Mouse (Mus musculus) lung, postnatal 0 days (tissue): ENCODE measurements at regions not wholly inside any gene's neighbourhood (a gene's known extent, or its start where the extent isn't known, plus 50 kb on each side); places are given as distances from the start of the nearest gene placed in this dataset.
A peak's percentile ranks its signal among the peaks of the same experiment; 100 is the strongest.

Experiments
- ATAC-seq: fragments of 200-750 bp; cut with Nextera tagmentation; 2 replicates; pipeline ENCODE4 v1.8.0; 2017; ENCODE audit warnings: moderate library complexity
- DNase-seq: peaks from one replicate; pipeline ENCODE4 v3.0.0-alpha.2; 2016; ENCODE audit warnings: low spot score
- H3K27ac ChIP-seq: fragments of 300-500 bp; sonication (generic); 2 replicates; pipeline ENCODE4 v1.5.1; 2014; ENCODE audit warnings: antibody characterized with exemption, mild to moderate bottlenecking, low read length, mixed read lengths
- H3K27me3 ChIP-seq: fragments of 300-500 bp; sonication (generic); replicated peaks from 2 replicates; pipeline ENCODE4 v1.6.1; 2014; ENCODE audit warnings: low read length, mixed read lengths; ENCODE audit not compliant: insufficient read depth
- H3K36me3 ChIP-seq: fragments of 300-500 bp; sonication (generic); 2 replicates; pipeline ENCODE4 v1.6.1; 2014; ENCODE audit warnings: low read length, mixed read lengths; ENCODE audit not compliant: insufficient read depth
- H3K4me1 ChIP-seq: fragments of 300-500 bp; sonication (generic); 2 replicates; pipeline ENCODE4 v1.6.1; 2014; ENCODE audit warnings: antibody characterized with exemption, low read depth, low read length, mixed read lengths; ENCODE audit not compliant: insufficient read depth
- H3K4me2 ChIP-seq: fragments of 300-500 bp; sonication (generic); replicated peaks from 2 replicates; pipeline ENCODE4 v1.6.1; 2014; ENCODE audit warnings: low read depth, mild to moderate bottlenecking, low read length, moderate library complexity, mixed read lengths
- H3K4me3 ChIP-seq: fragments of 300-500 bp; sonication (generic); 2 replicates; pipeline ENCODE4 v1.5.1; 2014; ENCODE audit warnings: low read depth, low read length
- H3K9ac ChIP-seq: fragments of 300-500 bp; sonication (generic); replicated peaks from 2 replicates; pipeline ENCODE4 v1.6.1; 2014; ENCODE audit warnings: low read depth, mild to moderate bottlenecking
- H3K9me3 ChIP-seq: fragments of 300-500 bp; sonication (generic); 2 replicates; pipeline ENCODE4 v1.6.1; 2016; ENCODE audit warnings: low read length, mixed read lengths
- CTCF ChIP-seq: IDR thresholded peaks from 2 replicates; pipeline ENCODE4 v1.5.1; 2016; ENCODE audit warnings: antibody characterized with exemption, mild to moderate bottlenecking
- EP300 ChIP-seq: IDR thresholded peaks from 2 replicates; pipeline ENCODE4 v1.6.1; 2016; ENCODE audit warnings: antibody characterized with exemption, mild to moderate bottlenecking, control low read depth
- WGBS: fragments of 180-500 bp; shearing (Covaris S2); extraction: QIAGEN DNeasy Blood & Tissue Kit; methylation state at CpG from one replicate; pipeline ENCODE4 v1.1.7; 2014; 5-methylcytosine and 5-hydroxymethylcytosine counted together

GRCm38 (mm10) chr13:113489951-113490822, 128.2 kb downstream of the Snx18 start:
- WGBS = 39% methylated on average over 6 of the region's 6 CpGs
- Histone ChIP-seq H3K36me3 (no peaks in the 10 kb centered on the region), H3K4me2 (no peak overlapping the region), H3K9ac (no peak overlapping the region), H3K27ac (no peak overlapping the region), H3K4me3 (no peak overlapping the region), H3K9me3 (0 out of 2 replicates have a peak, but pooled peaks cover 2% of the 10 kb centered on the region), H3K27me3 (no peaks in the 10 kb centered on the region), H3K4me1 (no peaks in the 10 kb centered on the region; the same call in 1 of the 2 replicates)
- TF ChIP-seq EP300 (no peak), CTCF (0 out of 2 replicates have a peak, but pooled peaks have one; percentile 3)
- DNase-seq (peak; percentile 56), ATAC-seq (peak; percentile 77)

GRCm38 (mm10) chr13:113486368-113486955, 131.9 kb downstream of the Snx18 start:
- DNase-seq = peak; percentile 41
- Histone ChIP-seq H3K36me3 (no peaks in the 10 kb centered on the region), H3K27ac (no peak overlapping the region), H3K4me2 (no peak overlapping the region), H3K4me1 (peaks cover 4% of the 10 kb centered on the region; the same call in 1 of the 2 replicates), H3K27me3 (no peaks in the 10 kb centered on the region), H3K4me3 (no peak overlapping the region), H3K9me3 (0 out of 2 replicates have a peak, but pooled peaks cover 2% of the 10 kb centered on the region), H3K9ac (no peak overlapping the region)
- ATAC-seq = no peak
- WGBS = 63% methylated on average over 6 of the region's 6 CpGs
- no peak for TF ChIP-seq CTCF
- TF ChIP-seq EP300 = no peak

GRCm38 (mm10) chr13:113485511-113485910, 132.9 kb downstream of the Snx18 start:
- Histone ChIP-seq H3K4me1 (peaks cover 4% of the 10 kb centered on the region; the same call in 1 of the 2 replicates), H3K36me3 (no peaks in the 10 kb centered on the region), H3K4me2 (no peak overlapping the region), H3K27ac (no peak overlapping the region), H3K4me3 (no peak overlapping the region), H3K9me3 (0 out of 2 replicates have a peak, but pooled peaks cover 2% of the 10 kb centered on the region), H3K9ac (no peak overlapping the region), H3K27me3 (no peaks in the 10 kb centered on the region)
- DNase-seq (peak; percentile 65), ATAC-seq (peak; percentile 51)
- 60% methylated on average over 7 of the region's 7 CpGs for WGBS
- no peak for TF ChIP-seq CTCF
- peak; percentile 61; the same call in 1 of the 2 replicates for TF ChIP-seq EP300

GRCm38 (mm10) chr13:113484159-113484762, 134.1 kb downstream of the Snx18 start:
- H3K27ac ChIP-seq = no peak overlapping the region
- H3K4me3 ChIP-seq = no peak overlapping the region
- WGBS = 28% methylated on average over 10 of the region's 10 CpGs
- no peaks in the 10 kb centered on the region for H3K36me3 ChIP-seq
- TF ChIP-seq CTCF (no peak), EP300 (peak; percentile 86)
- ATAC-seq (peak; percentile 69), DNase-seq (peak; percentile 44)
- 0 out of 2 replicates have a peak, but pooled peaks cover 2% of the 10 kb centered on the region for H3K9me3 ChIP-seq
- no peak overlapping the region for H3K4me2 ChIP-seq
- peaks cover 4% of the 10 kb centered on the region; the same call in 1 of the 2 replicates for H3K4me1 ChIP-seq
- no peak overlapping the region for H3K9ac ChIP-seq
- no peaks in the 10 kb centered on the region for H3K27me3 ChIP-seq

GRCm38 (mm10) chr13:113482911-113483310, 135.5 kb downstream of the Snx18 start:
- H3K4me2 ChIP-seq = no peak overlapping the region
- ATAC-seq (no peak), DNase-seq (no peak)
- peaks cover 4% of the 10 kb centered on the region; the same call in 1 of the 2 replicates for H3K4me1 ChIP-seq
- H3K27me3 ChIP-seq = no peaks in the 10 kb centered on the region
- no peak overlapping the region for H3K27ac ChIP-seq
- no peak overlapping the region for H3K9ac ChIP-seq
- H3K36me3 ChIP-seq = no peaks in the 10 kb centered on the region
- no peak overlapping the region for H3K4me3 ChIP-seq
- TF ChIP-seq EP300 (no peak), CTCF (no peak)
- 80% methylated on average over 1 of the region's 1 CpGs for WGBS
- no peaks in the 10 kb centered on the region for H3K9me3 ChIP-seq
